Mouse (Mus musculus) midbrain, postnatal 0 days (tissue): ENCODE measurements around the gene Krt39. TPM values are rescaled to one million over a fixed set of nuclear protein-coding genes. Genes with fewer than 3 reads are reported as not detected.

Experiments used
- ATAC-seq: fragments of 200-750 bp; cut with Nextera tagmentation; 2 replicates; pipeline ENCODE4 v1.8.0; 2017; ENCODE audit warnings: moderate number of reproducible peaks, mild to moderate bottlenecking, moderate TSS enrichment, moderate library complexity; ENCODE audit not compliant: low FRiP score
- DNase-seq: peaks from one replicate; pipeline ENCODE4 v3.0.0-alpha.2; 2015; ENCODE audit warnings: low spot score
- H3K27ac ChIP-seq: fragments of 300-500 bp; sonication (generic); 2 replicates; pipeline ENCODE4 v1.5.1; 2014; ENCODE audit warnings: low read depth, mild to moderate bottlenecking, low read length, mixed read lengths
- H3K27me3 ChIP-seq: fragments of 300-500 bp; sonication (generic); 2 replicates; pipeline ENCODE4 v1.6.1; 2014; ENCODE audit warnings: low read length, control low read depth, mixed read lengths; ENCODE audit not compliant: insufficient read depth
- H3K36me3 ChIP-seq: fragments of 300-500 bp; sonication (generic); 2 replicates; pipeline ENCODE4 v1.6.1; 2014; ENCODE audit warnings: low read length, control low read depth, mixed read lengths; ENCODE audit not compliant: insufficient read depth
- H3K4me1 ChIP-seq: fragments of 300-500 bp; sonication (generic); 2 replicates; pipeline ENCODE4 v1.6.1; 2014; ENCODE audit warnings: mild to moderate bottlenecking, control low read depth, antibody characterized with exemption, low read length, mixed read lengths; ENCODE audit not compliant: insufficient read depth
- H3K4me2 ChIP-seq: fragments of 300-500 bp; sonication (generic); 2 replicates; pipeline ENCODE4 v1.6.1; 2014; ENCODE audit warnings: low read depth, mild to moderate bottlenecking, low read length, mixed read lengths; ENCODE audit not compliant: poor library complexity, severe bottlenecking
- H3K4me3 ChIP-seq: fragments of 300-500 bp; sonication (generic); 2 replicates; pipeline ENCODE4 v1.5.1; 2014; ENCODE audit warnings: low read depth, mild to moderate bottlenecking, low read length, moderate library complexity
- H3K9ac ChIP-seq: fragments of 300-500 bp; sonication (generic); replicated peaks from 2 replicates; pipeline ENCODE4 v1.6.1; 2014; ENCODE audit warnings: mild to moderate bottlenecking, low read length, moderate library complexity, mixed read lengths; ENCODE audit not compliant: poor library complexity, severe bottlenecking
- H3K9me3 ChIP-seq: fragments of 300-500 bp; sonication (generic); 2 replicates; pipeline ENCODE4 v1.6.1; 2016; ENCODE audit warnings: low read length, control low read depth
- CTCF ChIP-seq: IDR thresholded peaks from 2 replicates; pipeline ENCODE4 v1.5.1; 2016; ENCODE audit warnings: antibody characterized with exemption, mild to moderate bottlenecking
- WGBS: fragments of 180-500 bp; shearing (Covaris S2); extraction: QIAGEN DNeasy Blood & Tissue Kit; methylation state at CpG from one replicate; pipeline ENCODE4 v1.1.7; 2014; 5-methylcytosine and 5-hydroxymethylcytosine counted together
- polyA plus RNA-seq: library from polyadenylated mRNA; unstranded; fragments of >200 nt; fragmentation: Nextera tagmentation; extraction: Ambion mirVana; gene quantifications from 2 replicates; pipeline ENCODE4 v1.2.1, GENCODE M21; 2015
- total RNA-seq: library from RNA; depleted of rRNA; stranded (reverse); fragments of >200 nt; gene quantifications from 2 replicates; pipeline ENCODE4 v1.2.3, GENCODE M21; 2014

Gene Krt39
- total and polyA plus RNA-seq, 2 experiments from 2014 or later, result not detected

DNA sequence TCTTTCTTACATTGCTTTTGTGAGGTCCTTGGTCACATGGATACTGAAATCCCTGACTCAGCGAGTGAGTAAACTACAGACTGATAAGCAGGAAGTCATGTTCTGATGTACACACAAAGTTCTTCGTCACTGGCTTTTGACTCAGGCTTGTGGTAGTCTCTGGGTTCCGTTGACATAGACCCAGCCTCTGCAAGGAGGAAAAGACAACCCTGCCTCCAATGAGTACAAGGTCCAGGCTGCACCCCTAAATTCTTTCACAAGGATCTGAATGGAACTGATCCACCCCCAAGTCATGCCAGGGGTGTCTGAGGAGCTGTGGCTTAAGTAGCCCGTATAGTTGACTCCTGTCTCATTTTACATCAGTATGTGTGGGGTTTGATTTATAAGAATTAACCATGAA lies 24.7 kb downstream of the Krt39 start:
- Histone ChIP-seq H3K4me1 (no peaks in the 10 kb centered on the region), H3K27me3 (no peaks in the 10 kb centered on the region), H3K36me3 (no peaks in the 10 kb centered on the region), H3K4me3 (no peak overlapping the region), H3K9me3 (no peaks in the 10 kb centered on the region), H3K4me2 (no peak overlapping the region), H3K27ac (no peak overlapping the region), H3K9ac (no peak overlapping the region)
- no peak for TF ChIP-seq CTCF
- WGBS, result 89% methylated on average over 4 of the region's 4 CpGs
- DNase-seq (no peak), ATAC-seq (no peak)

- Histone ChIP-seq H3K27ac (no peak overlapping the region), H3K27me3 (no peaks in the 10 kb centered on the region), H3K4me3 (no peak overlapping the region), H3K9ac (no peak overlapping the region), H3K4me2 (no peak overlapping the region), H3K36me3 (no peaks in the 10 kb centered on the region), H3K9me3 (no peaks in the 10 kb centered on the region), H3K4me1 (no peaks in the 10 kb centered on the region)
- 92% methylated on average over 4 of the region's 4 CpGs for WGBS
- no peak for ATAC-seq
- no peak for DNase-seq
- TF ChIP-seq CTCF, result no peak
Measured at GRCm38 (mm10) chr11:99494741-99495140, 26.4 kb downstream of the Krt39 start.

GRCm38 (mm10) chr11:99493574-99493850 lies 27.6 kb downstream of the Krt39 start:
- no peak for ATAC-seq
- no peak overlapping the region for H3K27ac ChIP-seq
- no peaks in the 10 kb centered on the region for H3K27me3 ChIP-seq
- H3K4me2 ChIP-seq, result no peak overlapping the region
- H3K4me1 ChIP-seq, result no peaks in the 10 kb centered on the region
- no peak overlapping the region for H3K4me3 ChIP-seq
- WGBS, result 52% methylated on average over 5 of the region's 5 CpGs
- H3K36me3 ChIP-seq, result no peaks in the 10 kb centered on the region
- no peak for TF ChIP-seq CTCF
- no peaks in the 10 kb centered on the region for H3K9me3 ChIP-seq
- DNase-seq, result no peak
- H3K9ac ChIP-seq, result no peak overlapping the region

- no peak for TF ChIP-seq CTCF
- Histone ChIP-seq H3K4me3 (no peak within 1 kb of the TSS), H3K4me2 (no peak within 1 kb of the TSS), H3K4me1 (no peaks in the 10 kb centered on the region), H3K36me3 (no peaks in the 10 kb centered on the region), H3K9ac (no peak within 1 kb of the TSS), H3K27ac (no peak within 1 kb of the TSS), H3K9me3 (no peaks in the 10 kb centered on the region), H3K27me3 (no peaks in the 10 kb centered on the region)
- WGBS, result 89% methylated on average over 22 of the region's 22 CpGs
- DNase-seq (no peak), ATAC-seq (no peak)
Measured at GRCm38 (mm10) chr11:99492733-99493573, 28.2 kb downstream of the Krt39 start, which contains the start of gene Krt23. Gene Krt23 (minus strand): TSS chr11:99493137.

DNA sequence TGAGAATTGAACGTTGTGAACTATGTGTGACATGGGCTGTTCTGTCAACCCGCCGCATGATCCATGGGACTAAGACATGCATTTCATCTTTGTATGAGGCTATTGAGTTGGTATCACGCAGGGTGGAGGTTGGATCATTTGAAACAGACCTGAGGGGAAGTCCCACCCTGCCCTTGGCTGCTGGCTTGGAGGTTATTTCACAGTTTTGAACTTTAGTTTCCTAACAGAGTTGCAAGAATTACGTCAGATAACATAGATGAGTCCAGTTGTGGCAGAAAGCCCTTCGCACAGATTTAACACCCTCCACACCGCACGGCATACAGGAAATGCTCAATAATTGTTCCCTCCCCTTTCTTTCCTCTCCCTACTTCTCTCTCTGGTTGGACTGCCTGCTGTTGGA lies 30.1 kb downstream of the Krt39 start:
- WGBS, result 94% methylated on average over 8 of the region's 8 CpGs
- no peak overlapping the region for H3K4me2 ChIP-seq
- no peak overlapping the region for H3K9ac ChIP-seq
- H3K4me1 ChIP-seq, result no peaks in the 10 kb centered on the region
- H3K27me3 ChIP-seq, result no peaks in the 10 kb centered on the region
- no peak for DNase-seq
- H3K27ac ChIP-seq, result no peak overlapping the region
- no peaks in the 10 kb centered on the region for H3K36me3 ChIP-seq
- no peak for ATAC-seq
- H3K4me3 ChIP-seq, result no peak overlapping the region
- TF ChIP-seq CTCF, result no peak
- no peaks in the 10 kb centered on the region for H3K9me3 ChIP-seq

GRCm38 (mm10) chr11:99490624-99491023 lies 30.5 kb downstream of the Krt39 start:
- TF ChIP-seq CTCF, result no peak
- no peak for ATAC-seq
- no peaks in the 10 kb centered on the region for H3K4me1 ChIP-seq
- no peaks in the 10 kb centered on the region for H3K36me3 ChIP-seq
- no peak for DNase-seq
- no peak overlapping the region for H3K4me3 ChIP-seq
- H3K27ac ChIP-seq, result no peak overlapping the region
- H3K27me3 ChIP-seq, result no peaks in the 10 kb centered on the region
- no peak overlapping the region for H3K9ac ChIP-seq
- 70% methylated on average over 4 of the region's 4 CpGs for WGBS
- no peak overlapping the region for H3K4me2 ChIP-seq
- H3K9me3 ChIP-seq, result no peaks in the 10 kb centered on the region
